Mouse (Mus musculus) testis, adult 2 months (tissue): Measurements from ENCODE around the gene Jag2.

Experiments
- CTCF ChIP-seq: fragments of 200-500 bp; IDR thresholded peaks from 2 replicates; pipeline ENCODE4 v1.5.1; 2012; ENCODE audit warnings: low read depth, mild to moderate bottlenecking, inconsistent platforms, low read length, moderate library complexity; ENCODE audit not compliant: control insufficient read depth, insufficient read depth, insufficient replicate concordance
- POLR2A ChIP-seq: fragments of 200-500 bp; IDR thresholded peaks from 2 replicates; pipeline ENCODE4 v1.6.1; 2012; ENCODE audit warnings: low read depth, mild to moderate bottlenecking, inconsistent platforms, low read length, moderate library complexity; ENCODE audit not compliant: control insufficient read depth

GRCm38 (mm10) chr12:112861911-112862321 is 67.7 kb downstream of the Jag2 start:
- TF ChIP-seq CTCF (no peak), POLR2A (no peak)
